Mouse (Mus musculus): Measurements from ENCODE around the gene Lrrfip1.

The Lrrfip1 gene

GRCm38 (mm10) chr1:91023960-91024359, 25.4 kb downstream of the Lrrfip1 start:
- no peak for DNase-seq (ENCODE audit: low spot score)

GRCm38 (mm10) chr1:91024464-91024863, 25.9 kb downstream of the Lrrfip1 start:
- no peak for DNase-seq (ENCODE audit: low spot score)

GRCm38 (mm10) chr1:91026945-91027344, 28.4 kb downstream of the Lrrfip1 start:
- no peak for DNase-seq (ENCODE audit: low spot score)

- DNase-seq (ENCODE audit: low spot score): no peak
Observed at GRCm38 (mm10) chr1:91030383-91030782, 31.8 kb downstream of the Lrrfip1 start.

- DNase-seq (ENCODE audit: low spot score): no peak
Observed at GRCm38 (mm10) chr1:91031547-91031946, 33.0 kb downstream of the Lrrfip1 start.

GRCm38 (mm10) chr1:91032393-91032971, 33.9 kb downstream of the Lrrfip1 start:
- no peak for DNase-seq (ENCODE audit: low spot score)

GRCm38 (mm10) chr1:91034547-91034946, 36.0 kb downstream of the Lrrfip1 start:
- no peak for DNase-seq (ENCODE audit: low spot score)

GRCm38 (mm10) chr1:91035266-91035665, 36.7 kb downstream of the Lrrfip1 start:
- DNase-seq (ENCODE audit: low spot score): no peak

- no peak for DNase-seq (ENCODE audit: low spot score)
Observed at GRCm38 (mm10) chr1:91037213-91037612, 38.7 kb downstream of the Lrrfip1 start.

GRCm38 (mm10) chr1:91038010-91038409, 39.5 kb downstream of the Lrrfip1 start:
- DNase-seq (ENCODE audit: low spot score): no peak

- DNase-seq (ENCODE audit: low spot score): no peak
Observed at GRCm38 (mm10) chr1:91038531-91038930, 40.0 kb downstream of the Lrrfip1 start.

GRCm38 (mm10) chr1:91041605-91042004, 43.1 kb downstream of the Lrrfip1 start:
- DNase-seq (ENCODE audit: low spot score): no peak

- DNase-seq (ENCODE audit: low spot score): no peak
Observed at GRCm38 (mm10) chr1:91043191-91043590, 44.7 kb downstream of the Lrrfip1 start.

GRCm38 (mm10) chr1:91044176-91044575, 45.6 kb downstream of the Lrrfip1 start:
- DNase-seq (ENCODE audit: low spot score): no peak

GRCm38 (mm10) chr1:91044648-91045047, 46.1 kb downstream of the Lrrfip1 start:
- DNase-seq (ENCODE audit: low spot score): no peak

- no peak for DNase-seq (ENCODE audit: low spot score)
Observed at GRCm38 (mm10) chr1:91046237-91046636, 47.7 kb downstream of the Lrrfip1 start.

GRCm38 (mm10) chr1:91049296-91049695, 50.8 kb downstream of the Lrrfip1 start:
- no peak for DNase-seq (ENCODE audit: low spot score)

GRCm38 (mm10) chr1:91051461-91052094, 53.0 kb downstream of the Lrrfip1 start:
- DNase-seq (ENCODE audit: low spot score): no peak

- peak; percentile 88 for DNase-seq (ENCODE audit: low spot score)
Observed at GRCm38 (mm10) chr1:91052747-91053181, 54.2 kb downstream of the Lrrfip1 start.

GRCm38 (mm10) chr1:91053218-91054073, 54.9 kb downstream of the Lrrfip1 start:
- DNase-seq (ENCODE audit: low spot score): peak; percentile 73

GRCm38 (mm10) chr1:91054074-91054471, 55.5 kb downstream of the Lrrfip1 start:
- DNase-seq (ENCODE audit: low spot score): no peak

GRCm38 (mm10) chr1:91054815-91055214, 56.3 kb downstream of the Lrrfip1 start:
- DNase-seq (ENCODE audit: low spot score): no peak

GRCm38 (mm10) chr1:91055744-91056143, 57.2 kb downstream of the Lrrfip1 start:
- DNase-seq (ENCODE audit: low spot score): no peak
